Mouse (Mus musculus) heart, embryonic 14.5 days (tissue): Measurements from ENCODE around the gene Nebl. TPM values are rescaled to one million over a fixed set of nuclear protein-coding genes. Genes with fewer than 3 reads are reported as not detected.

Experiments
- ATAC-seq: fragments of 200-750 bp; cut with Nextera tagmentation; 2 replicates; pipeline ENCODE4 v1.8.0; 2017; ENCODE audit warnings: low read depth, moderate TSS enrichment; ENCODE audit not compliant: insufficient number of reproducible peaks, insufficient read depth, low FRiP score
- H3K27ac ChIP-seq, 2 experiments: fragments of 200-500 bp in 1 of 2; fragments of 300-500 bp in 1 of 2; sonication (generic) in 1 of 2; replicated peaks in 1 of 2; 2 replicates each; pipeline ENCODE4 v1.5.1; 2012 to 2014; ENCODE audit warnings: low read depth in 2 of 2, low read length in 2 of 2, control low read depth in 1 of 2, mild to moderate bottlenecking in 1 of 2, mixed read lengths in 1 of 2; ENCODE audit not compliant: control insufficient read depth in 1 of 2, insufficient read depth in 1 of 2
- H3K27me3 ChIP-seq: fragments of 300-500 bp; sonication (generic); 2 replicates; pipeline ENCODE4 v1.6.1; 2014; ENCODE audit warnings: mild to moderate bottlenecking, low read length, control low read depth; ENCODE audit not compliant: control insufficient read depth, insufficient read depth
- H3K36me3 ChIP-seq: fragments of 300-500 bp; sonication (generic); 2 replicates; pipeline ENCODE4 v1.6.1; 2014; ENCODE audit warnings: mild to moderate bottlenecking, control low read depth, low read length, mixed read lengths; ENCODE audit not compliant: control insufficient read depth, insufficient read depth
- H3K4me1 ChIP-seq, 2 experiments: fragments of 200-500 bp in 1 of 2; fragments of 300-500 bp in 1 of 2; sonication (generic) in 1 of 2; 2 replicates each; pipeline ENCODE4 v1.6.1; 2012 to 2014; ENCODE audit warnings: low read length in 2 of 2, control low read depth in 1 of 2, mixed read lengths in 1 of 2; ENCODE audit not compliant: control insufficient read depth in 2 of 2, insufficient read depth in 2 of 2
- H3K4me2 ChIP-seq: fragments of 300-500 bp; sonication (generic); 2 replicates; pipeline ENCODE4 v1.6.1; 2014; ENCODE audit warnings: mild to moderate bottlenecking, low read length
- H3K4me3 ChIP-seq, 2 experiments: fragments of 200-500 bp in 1 of 2; fragments of 300-500 bp in 1 of 2; sonication (generic) in 1 of 2; 2 replicates each; pipeline ENCODE4 v1.5.1; 2012 to 2014; ENCODE audit warnings: low read length in 2 of 2, mild to moderate bottlenecking in 2 of 2, control low read depth in 1 of 2, low read depth in 1 of 2, moderate library complexity in 1 of 2; ENCODE audit not compliant: control insufficient read depth in 1 of 2, insufficient read depth in 1 of 2
- H3K9ac ChIP-seq: fragments of 300-500 bp; sonication (generic); 2 replicates; pipeline ENCODE4 v1.6.1; 2014; ENCODE audit warnings: mild to moderate bottlenecking, low read length
- H3K9me3 ChIP-seq: fragments of 300-500 bp; sonication (generic); 2 replicates; pipeline ENCODE4 v1.6.1; 2016; ENCODE audit warnings: low read length, control low read depth; ENCODE audit not compliant: control insufficient read depth
- WGBS: fragments of 180-500 bp; shearing (Covaris S2); extraction: QIAGEN DNeasy Blood & Tissue Kit; methylation state at CpG from one replicate; pipeline ENCODE4 v1.1.7; 2014; 5-methylcytosine and 5-hydroxymethylcytosine counted together
- polyA plus RNA-seq: library from polyadenylated mRNA; unstranded; fragments of >200 nt; fragmentation: Nextera tagmentation; extraction: Ambion mirVana; gene quantifications from 2 replicates; pipeline ENCODE4 v1.2.1, GENCODE M21; 2014

Nebl gene
- polyA plus RNA-seq, 1 experiment from 2014 or later, result 364 TPM

GRCm38 (mm10) chr2:17507362-17507761, 223.9 kb downstream of the Nebl start:
- no peaks in the 10 kb centered on the region for H3K27me3 ChIP-seq
- H3K4me3 ChIP-seq, result no peak overlapping the region
- no peak overlapping the region for H3K9ac ChIP-seq
- 87% methylated on average over 2 of the region's 2 CpGs for WGBS
- ATAC-seq, result no peak
- H3K36me3 ChIP-seq, result no peaks in the 10 kb centered on the region
- H3K4me2 ChIP-seq, result no peak overlapping the region
- no peak overlapping the region for H3K27ac ChIP-seq
- no peaks in the 10 kb centered on the region for H3K4me1 ChIP-seq
- H3K9me3 ChIP-seq, result no peaks in the 10 kb centered on the region

- WGBS, result 79% methylated on average over 6 of the region's 6 CpGs
- ATAC-seq, result no peak
These were observed 227.0 kb downstream of the Nebl start for GRCm38 (mm10) chr2:17504115-17504774.

GRCm38 (mm10) chr2:17501075-17501474, 230.2 kb downstream of the Nebl start:
- WGBS, result 83% methylated on average over 3 of the region's 3 CpGs

More at GRCm38 (mm10) chr2:17504115-17504774, 227.0 kb downstream of the Nebl start:
- no peak overlapping the region for H3K27ac ChIP-seq
- H3K36me3 ChIP-seq, result no peaks in the 10 kb centered on the region
- no peaks in the 10 kb centered on the region for H3K9me3 ChIP-seq
- H3K4me2 ChIP-seq, result no peak overlapping the region
- H3K4me1 ChIP-seq, result no peaks in the 10 kb centered on the region
- H3K9ac ChIP-seq, result no peak overlapping the region
- H3K27me3 ChIP-seq, result no peaks in the 10 kb centered on the region
- H3K4me3 ChIP-seq, result no peak overlapping the region

GRCm38 (mm10) chr2:17465517-17466174, 265.6 kb downstream of the Nebl start:
- H3K9me3 ChIP-seq, result no peaks in the 10 kb centered on the region
- no peak overlapping the region for H3K4me2 ChIP-seq
- WGBS, result 61% methylated on average over 6 of the region's 6 CpGs
- no peak overlapping the region for H3K9ac ChIP-seq
- peaks cover 4 to 14% of the 10 kb centered on the region in 2 experiments; a peak in 3 of 4 replicates for H3K4me1 ChIP-seq
- no peak overlapping the region for H3K4me3 ChIP-seq
- H3K36me3 ChIP-seq, result no peaks in the 10 kb centered on the region
- ATAC-seq, result no peak
- H3K27ac ChIP-seq, result no peak overlapping the region
- no peaks in the 10 kb centered on the region for H3K27me3 ChIP-seq

More at GRCm38 (mm10) chr2:17501075-17501474, 230.2 kb downstream of the Nebl start:
- H3K9ac ChIP-seq, result no peak overlapping the region
- H3K36me3 ChIP-seq, result no peaks in the 10 kb centered on the region
- H3K27ac ChIP-seq, result no peak overlapping the region
- H3K4me3 ChIP-seq, result no peak overlapping the region
- H3K9me3 ChIP-seq, result no peaks in the 10 kb centered on the region
- H3K4me2 ChIP-seq, result no peak overlapping the region
- ATAC-seq, result no peak
- no peaks in the 10 kb centered on the region for H3K4me1 ChIP-seq
- no peaks in the 10 kb centered on the region for H3K27me3 ChIP-seq

- peak overlapping the region; percentile 82 for H3K9ac ChIP-seq
- H3K27ac ChIP-seq, result peak overlapping the region; percentile 96
- peak overlapping the region; percentile 41 to 59 for H3K4me3 ChIP-seq
- peak; percentile 74 for ATAC-seq
- 9% methylated on average over 2 of the region's 2 CpGs for WGBS
- H3K9me3 ChIP-seq, result no peaks in the 10 kb centered on the region
- H3K4me2 ChIP-seq, result peak overlapping the region; percentile 69
- peaks cover 6 to 23% of the 10 kb centered on the region in 2 experiments; a peak in 3 of 4 replicates for H3K4me1 ChIP-seq
- peaks cover 14% of the 10 kb centered on the region for H3K36me3 ChIP-seq
- no peaks in the 10 kb centered on the region for H3K27me3 ChIP-seq
These were observed 270.8 kb downstream of the Nebl start for GRCm38 (mm10) chr2:17460434-17460833.

GRCm38 (mm10) chr2:17453676-17454075, 277.6 kb downstream of the Nebl start:
- H3K27ac ChIP-seq, result no peak overlapping the region
- peaks cover 4 to 25% of the 10 kb centered on the region in 2 experiments for H3K4me1 ChIP-seq
- no peak for ATAC-seq
- H3K9me3 ChIP-seq, result no peaks in the 10 kb centered on the region
- H3K9ac ChIP-seq, result no peak overlapping the region; the same call in 1 of the 2 replicates
- no peaks in the 10 kb centered on the region for H3K27me3 ChIP-seq
- peaks cover 53% of the 10 kb centered on the region for H3K36me3 ChIP-seq
- no peak overlapping the region for H3K4me3 ChIP-seq
- no peak overlapping the region for H3K4me2 ChIP-seq

- Histone ChIP-seq H3K9me3 (no peaks in the 10 kb centered on the region), H3K36me3 (peaks cover 75% of the 10 kb centered on the region), H3K27me3 (no peaks in the 10 kb centered on the region), H3K27ac (no peak overlapping the region), H3K4me3 (no peak overlapping the region), H3K4me2 (no peak overlapping the region), H3K4me1 (peaks cover 2 to 5% of the 10 kb centered on the region in 2 experiments; a peak in 2 of 4 replicates), H3K9ac (no peak overlapping the region)
- no peak for ATAC-seq
These were observed 282.9 kb downstream of the Nebl start for GRCm38 (mm10) chr2:17448341-17448740.
